Mouse (Mus musculus) thymus, postnatal 25 days (tissue): ENCODE results near the gene Ptprm.

Experiments used
- DNase-seq: peaks from one replicate; pipeline ENCODE4 v3.0.0; 2022

Ptprm gene

DNA sequence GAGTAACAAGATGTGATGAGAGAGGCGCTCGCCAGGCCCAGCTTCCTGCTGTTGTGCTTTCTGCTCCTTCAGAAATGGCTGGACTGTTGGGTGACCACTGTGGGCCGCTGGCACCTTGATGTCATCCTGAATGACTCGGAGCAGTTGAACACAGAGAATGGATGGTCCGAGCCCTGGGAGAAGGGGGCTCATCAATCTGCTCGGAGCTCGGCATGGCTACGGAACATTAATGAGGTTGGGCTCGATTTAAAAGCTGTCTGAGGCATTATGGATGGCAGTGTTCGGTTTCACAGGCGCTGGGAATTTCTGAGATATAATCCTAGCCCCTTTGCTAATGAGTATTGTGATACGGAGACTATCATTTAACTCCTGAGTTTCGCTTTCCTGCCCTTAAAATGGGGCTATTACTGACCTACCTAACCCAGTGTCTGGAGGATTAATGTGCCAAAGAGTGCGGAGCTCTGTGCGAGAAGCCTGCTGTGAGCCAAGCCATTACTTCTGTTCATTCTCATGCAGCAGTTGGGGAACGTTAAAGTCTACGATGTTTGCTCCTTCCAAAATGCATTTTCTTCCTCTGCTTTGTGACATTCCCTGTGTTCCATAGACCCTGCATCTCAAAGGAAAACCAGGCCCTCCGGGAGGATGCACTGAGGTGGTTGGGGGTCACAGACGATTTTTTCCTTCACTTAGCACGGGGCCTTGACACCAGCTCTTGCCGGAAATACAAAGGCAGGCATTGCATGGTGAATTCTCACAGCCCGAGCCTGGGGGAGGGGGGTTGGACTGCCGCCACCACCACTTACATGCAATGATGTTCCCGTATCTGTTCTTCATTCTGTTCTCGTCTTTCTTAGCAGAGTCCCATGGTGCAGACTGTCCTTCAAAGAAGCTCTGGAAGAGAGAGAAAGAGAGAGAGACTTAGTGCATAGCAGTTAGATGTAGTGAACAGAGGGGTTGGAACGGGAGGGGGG, 592.6 kb downstream of the Ptprm start:
- no peak for DNase-seq

DNA sequence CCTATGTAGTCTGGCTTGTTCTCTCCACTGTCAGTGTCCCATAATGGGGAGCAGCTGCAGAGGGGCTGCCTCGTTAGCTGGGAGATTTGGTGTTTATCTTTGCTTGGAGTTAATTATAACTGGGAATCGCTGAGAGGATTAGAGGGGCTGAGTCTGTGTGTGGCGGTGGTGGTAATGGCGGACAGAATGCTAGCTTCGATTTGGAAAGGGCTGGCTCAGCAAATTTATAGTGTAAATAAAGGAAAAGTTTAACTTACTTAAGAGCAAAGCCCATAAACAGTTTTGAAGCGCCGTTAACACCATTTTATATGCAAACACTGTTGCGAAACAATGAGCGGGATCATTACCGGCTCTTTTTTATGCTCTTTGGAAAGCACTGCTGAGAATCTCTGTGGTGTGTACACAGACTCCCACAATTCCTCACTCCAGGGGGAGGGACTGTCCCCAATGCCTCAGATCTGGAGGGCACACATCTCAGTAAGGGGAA, 597.2 kb downstream of the Ptprm start:
- no peak for DNase-seq

DNA sequence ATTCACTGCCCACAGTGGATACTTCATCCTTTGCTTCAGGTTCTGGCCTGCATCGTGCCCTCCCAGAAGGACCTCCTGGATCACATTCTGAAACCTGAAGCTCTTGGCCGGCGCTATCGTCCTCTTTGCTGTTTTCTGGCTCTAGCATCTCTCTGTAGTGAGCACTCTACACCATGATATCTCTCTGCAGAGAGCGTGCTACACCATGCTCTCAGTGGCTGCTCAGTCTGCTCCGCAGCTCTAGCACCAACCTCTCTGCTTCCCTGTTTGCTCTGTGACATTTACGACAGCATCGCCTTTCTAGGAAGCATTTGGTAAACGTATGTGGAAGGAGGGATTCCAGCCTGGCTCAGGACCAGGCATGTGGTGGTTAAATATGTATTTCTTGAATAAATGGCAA, 597.8 kb downstream of the Ptprm start:
- no peak for DNase-seq

DNA sequence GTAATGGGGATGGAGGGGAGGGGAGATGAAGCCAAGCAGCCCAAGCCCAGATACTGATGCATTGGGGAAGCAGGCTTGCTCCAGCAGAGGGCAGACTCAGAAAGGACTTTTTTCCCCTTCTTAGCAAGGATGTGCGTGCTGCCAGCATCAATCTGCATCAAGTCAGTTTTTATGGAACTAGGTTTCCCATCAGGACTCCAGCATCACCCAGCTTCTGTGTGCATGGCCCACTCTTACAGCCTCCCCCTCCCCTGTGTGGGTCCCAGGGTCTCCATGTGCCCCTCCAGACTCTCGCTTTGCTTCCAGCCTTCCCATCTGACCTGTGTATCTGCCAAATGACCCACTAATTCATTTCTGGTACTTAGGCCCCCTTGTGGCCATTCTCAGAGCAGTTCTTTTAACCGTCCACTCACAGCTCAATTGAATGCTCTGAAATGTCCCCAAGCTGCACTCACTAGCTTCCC, 599.0 kb downstream of the Ptprm start:
- DNase-seq, result no peak

DNA sequence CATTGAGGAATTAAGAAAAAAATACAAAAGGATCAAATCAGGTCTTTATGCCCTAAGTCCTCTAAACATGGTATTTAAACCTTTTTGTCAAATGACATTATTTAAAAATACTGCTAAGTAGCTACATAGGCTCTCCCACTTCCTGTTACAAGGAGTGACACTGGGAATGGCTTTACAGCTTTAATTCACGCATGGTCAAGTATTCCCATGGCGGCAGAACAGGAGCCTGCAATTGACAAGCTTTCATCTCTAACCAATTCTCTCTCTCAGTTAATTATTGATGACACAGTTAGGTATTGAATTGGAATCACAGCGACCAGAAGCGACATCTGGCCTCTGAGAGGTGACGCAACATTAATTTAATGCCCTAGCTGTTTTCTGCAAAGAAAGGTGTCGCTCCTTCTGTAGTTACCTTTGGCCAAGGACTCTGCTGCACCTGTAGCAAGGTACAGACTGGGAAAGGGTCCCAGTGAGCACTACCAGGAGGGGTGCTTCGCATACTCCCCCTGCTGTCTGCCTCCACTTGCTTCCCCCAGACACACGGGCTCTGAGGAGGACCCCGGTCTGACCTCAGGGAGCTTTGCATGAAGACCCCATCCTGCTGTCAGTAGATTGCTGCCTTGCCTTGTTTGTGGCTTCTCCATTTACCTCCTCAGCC, 599.9 kb downstream of the Ptprm start:
- no peak for DNase-seq

DNA sequence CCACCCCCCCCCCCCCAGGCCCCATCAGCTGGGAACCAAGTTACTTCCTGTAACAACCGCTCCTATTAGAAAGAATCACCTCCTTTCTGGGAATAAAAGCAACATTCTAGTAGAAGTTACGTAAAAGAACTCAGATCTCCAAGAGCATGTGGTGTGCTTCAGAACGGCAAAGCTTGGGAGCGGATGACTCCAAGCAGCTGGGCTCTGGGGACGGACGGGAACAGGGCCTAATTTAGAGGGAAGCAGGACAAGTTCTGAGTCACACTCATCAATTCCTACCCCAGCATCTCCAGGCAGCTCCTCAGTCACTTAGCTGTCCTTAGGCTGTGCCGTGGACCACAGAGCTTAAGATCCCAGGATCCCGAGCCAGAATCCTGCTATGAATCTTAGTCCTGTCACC, 602.5 kb downstream of the Ptprm start:
- no peak for DNase-seq

DNA sequence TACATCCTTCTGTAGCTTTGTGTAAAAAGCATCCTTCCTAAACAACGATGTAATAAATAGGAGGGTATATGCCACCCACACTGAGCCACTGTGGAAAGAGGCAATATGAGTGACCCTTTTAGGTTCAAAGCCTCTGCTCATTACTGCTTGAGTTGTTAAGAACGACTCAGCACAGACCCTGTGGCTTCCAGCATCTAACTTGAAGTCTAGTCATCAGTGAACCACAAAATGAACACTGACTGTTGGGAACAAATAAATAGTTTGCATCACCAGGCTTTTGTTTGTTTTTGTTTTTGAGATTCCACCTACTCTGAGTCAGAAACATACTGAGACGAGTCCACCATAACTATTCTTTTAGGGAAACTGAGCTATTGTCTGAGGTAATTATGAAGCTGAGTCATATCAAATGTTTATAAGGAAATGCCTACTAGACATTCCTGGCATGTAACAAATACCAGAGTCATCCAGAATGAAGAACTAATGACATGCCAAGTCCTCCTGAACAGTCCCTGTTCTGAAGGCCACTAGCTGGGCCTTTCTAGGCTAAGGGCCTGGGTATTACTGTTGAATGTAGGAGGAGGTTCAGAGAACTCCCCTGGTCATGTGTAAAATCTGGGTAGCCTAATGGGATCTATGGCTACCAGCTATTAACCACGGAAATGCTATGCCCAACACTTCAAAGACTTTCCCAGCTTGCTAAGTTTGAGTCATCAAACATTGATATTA, 603.6 kb downstream of the Ptprm start:
- DNase-seq, result no peak

DNA sequence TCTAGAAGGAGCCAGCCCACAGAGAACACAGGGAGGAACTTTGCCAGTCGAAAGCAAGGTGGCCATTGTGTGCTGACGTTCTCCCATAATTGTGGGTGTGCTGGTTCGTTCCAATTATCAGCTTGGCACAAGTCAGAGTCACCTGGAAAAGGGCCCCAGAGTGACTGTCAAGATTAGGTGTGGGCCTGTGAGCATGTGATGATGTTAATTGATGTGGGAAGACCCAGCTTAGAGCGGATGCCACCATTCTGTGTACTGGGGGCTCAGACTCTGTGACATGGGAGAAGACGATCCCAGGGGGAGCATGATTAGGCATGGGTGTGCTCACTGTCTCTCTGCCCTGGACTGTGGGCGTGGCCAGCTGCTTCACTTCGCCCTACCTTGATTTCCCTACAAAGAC, 604.3 kb downstream of the Ptprm start:
- no peak for DNase-seq

DNA sequence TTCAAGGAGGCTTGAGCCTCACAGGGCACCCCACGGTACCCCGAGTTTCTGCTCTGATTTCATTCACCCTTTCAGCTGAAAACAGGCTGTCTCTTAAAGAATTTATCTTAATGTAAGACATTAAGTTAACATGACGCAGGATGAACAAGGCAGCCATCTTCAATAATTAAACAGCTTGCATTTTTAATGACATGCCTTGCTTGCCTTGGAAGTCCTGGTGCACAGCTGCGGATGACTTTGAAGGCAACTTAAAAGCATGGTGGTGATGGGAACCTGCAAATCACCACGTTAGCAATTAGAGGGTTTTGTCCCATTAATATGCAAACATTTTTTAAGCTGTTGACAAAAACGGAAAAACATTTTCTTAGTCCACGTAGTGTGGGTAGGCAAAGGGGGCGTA, 607.8 kb downstream of the Ptprm start:
- DNase-seq, result no peak

DNA sequence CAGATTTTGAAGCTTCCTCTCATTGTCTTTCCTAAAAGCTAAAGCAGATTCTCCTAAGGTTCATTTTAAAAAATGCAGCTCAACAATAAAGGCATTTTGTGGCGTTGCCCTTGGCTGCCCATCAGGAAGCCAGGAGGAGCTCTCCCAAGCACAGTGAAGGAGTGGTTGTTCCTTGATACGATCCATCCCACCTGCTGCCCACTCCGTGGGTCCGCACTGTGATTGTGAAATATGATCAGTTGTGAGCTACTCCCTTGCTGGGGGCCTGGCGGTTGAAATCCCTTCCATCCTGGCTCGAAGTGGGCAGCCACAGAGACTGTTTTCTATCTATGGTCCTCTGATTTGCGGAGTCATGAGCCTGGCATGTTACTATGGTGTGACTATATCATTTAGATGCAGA, 610.9 kb downstream of the Ptprm start:
- no peak for DNase-seq

DNA sequence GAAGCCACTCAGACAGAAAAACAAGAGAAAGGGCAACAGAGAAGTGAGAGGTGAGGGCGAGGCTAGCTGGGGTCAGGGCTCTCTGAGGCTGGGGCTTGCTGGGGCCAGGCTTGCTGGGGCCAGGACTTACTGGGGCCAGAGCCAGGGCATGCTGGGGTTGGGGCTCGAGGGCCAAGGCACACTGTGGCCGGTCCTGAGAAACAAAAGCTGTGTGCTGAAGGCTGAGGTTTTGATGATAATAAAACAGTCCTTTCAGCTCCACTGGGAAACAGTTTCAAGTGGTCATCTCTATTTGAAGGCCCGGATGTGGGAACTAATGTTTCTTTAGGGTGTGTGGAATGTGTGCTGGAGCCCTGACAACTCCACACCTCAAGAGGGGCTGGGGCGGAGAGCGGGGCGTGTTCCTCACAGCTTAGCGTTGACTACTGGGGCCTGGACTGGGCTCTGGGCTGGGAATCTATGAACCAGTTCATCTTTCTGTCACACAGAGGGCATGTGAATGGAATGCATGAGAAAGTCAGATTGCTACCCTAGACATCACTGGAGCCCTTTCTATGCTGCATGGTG, 615.4 kb downstream of the Ptprm start:
- no peak for DNase-seq

DNA sequence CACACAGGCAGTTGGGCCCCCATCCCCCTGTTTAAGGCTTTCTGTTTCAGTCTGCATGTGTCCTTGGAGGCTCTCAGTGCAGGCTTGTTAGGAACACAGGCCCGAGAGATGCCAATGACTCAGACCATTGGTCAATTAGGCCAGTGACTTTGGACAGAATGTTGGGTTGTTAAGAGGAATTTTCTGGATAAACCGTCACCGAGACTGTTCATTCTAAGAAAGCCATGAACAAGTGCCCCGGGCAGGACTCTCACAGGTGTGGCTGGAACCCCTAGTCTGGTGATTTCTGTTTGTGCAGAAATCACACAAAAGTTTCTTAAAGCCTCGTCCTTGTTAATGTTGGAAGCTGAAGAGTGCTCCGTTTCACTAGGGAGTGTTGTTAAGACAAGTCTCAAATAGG, 615.9 kb downstream of the Ptprm start:
- no peak for DNase-seq

DNA sequence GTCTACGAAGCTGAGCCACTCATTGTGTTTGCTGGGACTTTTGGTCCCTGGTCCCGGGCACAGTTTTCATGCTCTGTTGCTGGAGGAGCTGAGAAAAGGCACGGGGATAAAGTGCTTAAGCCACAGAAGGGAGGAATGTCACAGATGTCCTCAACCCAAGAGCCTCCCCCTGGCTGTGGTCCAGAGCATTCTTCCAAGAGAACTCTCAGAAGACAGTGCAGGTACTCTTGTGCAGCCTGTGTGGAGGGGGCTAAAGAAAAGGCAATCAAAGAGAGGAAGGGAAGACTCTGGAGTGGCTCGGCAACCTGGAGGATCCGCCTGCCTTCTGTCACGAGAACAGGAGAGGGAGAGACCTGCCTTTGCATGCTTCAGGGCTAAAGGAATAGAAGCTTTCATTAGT, 617.8 kb downstream of the Ptprm start:
- no peak for DNase-seq

DNA sequence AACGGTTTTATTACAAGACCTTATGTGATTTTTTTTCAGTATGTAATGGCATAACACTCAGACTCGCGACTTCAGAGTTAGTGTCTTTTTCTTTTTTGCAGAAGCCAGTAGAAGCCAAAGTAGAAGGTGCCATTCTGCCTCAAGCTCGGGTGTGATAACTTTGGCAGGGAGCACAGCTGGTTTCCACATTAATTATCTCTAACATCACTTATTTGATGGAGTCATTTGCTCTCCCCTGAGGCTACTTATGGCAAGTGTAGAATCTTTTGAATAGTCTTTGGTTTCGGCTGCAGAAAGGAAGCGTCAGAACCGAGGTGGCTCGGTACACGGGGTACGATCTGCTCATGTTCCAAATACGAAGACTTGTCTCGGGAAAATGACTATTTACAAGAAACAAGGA, 620.7 kb downstream of the Ptprm start:
- DNase-seq, result no peak

DNA sequence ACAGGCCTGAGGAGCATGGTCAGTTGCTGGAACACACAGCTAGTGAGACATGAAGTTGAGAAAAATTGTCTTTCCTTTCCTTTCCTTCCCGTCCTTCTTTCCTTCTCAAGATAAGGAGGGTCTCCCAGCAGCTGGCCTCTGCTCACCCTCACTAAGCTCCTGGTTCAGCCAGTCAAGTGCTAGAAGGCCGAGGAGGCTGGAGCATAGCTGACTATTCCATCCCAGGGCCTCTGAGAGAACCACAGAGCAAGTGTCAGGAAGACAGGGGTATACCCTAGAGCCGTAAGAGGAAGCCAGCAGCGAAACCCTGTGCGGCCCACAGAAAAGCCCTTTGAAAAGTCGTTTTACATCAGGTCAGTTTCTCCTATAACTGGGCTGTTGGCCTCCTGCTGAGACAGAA, 624.3 kb downstream of the Ptprm start:
- DNase-seq, result no peak

DNA sequence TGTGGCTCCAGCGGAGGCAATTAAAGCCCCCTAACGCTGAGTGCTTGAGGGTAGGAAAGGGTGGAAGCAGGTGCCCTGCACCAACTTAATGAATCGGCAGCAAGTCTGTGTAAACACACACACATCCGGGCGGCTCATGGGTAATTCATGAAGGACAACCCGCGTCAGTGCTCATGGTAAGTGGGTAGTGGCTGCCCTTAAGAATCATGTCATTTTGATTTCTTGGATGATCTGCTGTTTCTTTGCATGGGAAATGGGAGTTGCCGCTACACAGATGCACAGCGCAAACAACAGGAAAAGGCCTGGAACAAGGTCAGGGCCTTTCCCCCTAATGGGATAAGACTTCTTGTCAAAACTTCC, 633.3 kb downstream of the Ptprm start:
- no peak for DNase-seq

DNA sequence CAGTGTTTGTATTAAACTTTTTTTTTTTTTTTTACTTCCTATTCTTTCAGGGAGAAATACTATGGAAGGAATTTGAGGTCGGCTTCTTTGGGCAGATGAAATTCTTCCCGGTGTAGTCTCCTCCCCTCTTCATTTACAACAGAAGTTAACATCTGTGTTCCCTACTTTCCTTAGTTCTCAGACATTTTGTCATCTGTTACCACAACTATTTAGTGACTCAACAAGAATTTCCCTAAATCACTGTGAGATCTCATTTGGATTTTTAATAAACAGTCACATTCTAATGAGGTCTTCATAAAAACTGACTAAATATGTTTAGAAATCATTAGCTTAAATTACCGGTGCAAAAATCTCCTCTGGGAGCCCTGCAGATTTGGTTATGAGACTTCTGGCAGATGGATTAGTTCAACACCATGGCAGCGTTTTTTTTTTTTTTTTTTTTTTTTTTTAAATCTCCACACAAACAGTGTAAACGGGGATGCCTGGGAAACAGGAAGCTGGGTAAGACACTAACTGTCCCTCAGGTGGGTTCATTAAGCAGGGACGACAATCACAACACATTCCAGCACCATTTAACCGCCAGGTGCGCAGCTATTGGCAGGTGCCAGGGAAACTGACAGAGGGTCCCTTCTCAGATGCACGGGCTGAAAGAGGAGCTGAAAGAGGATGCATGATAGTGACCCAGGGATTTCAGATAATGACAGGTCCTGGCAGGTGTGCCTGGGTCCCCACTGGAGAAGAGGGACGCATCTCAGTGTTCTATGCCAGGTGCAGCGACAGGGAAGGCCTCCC, 633.9 kb downstream of the Ptprm start:
- no peak for DNase-seq

DNA sequence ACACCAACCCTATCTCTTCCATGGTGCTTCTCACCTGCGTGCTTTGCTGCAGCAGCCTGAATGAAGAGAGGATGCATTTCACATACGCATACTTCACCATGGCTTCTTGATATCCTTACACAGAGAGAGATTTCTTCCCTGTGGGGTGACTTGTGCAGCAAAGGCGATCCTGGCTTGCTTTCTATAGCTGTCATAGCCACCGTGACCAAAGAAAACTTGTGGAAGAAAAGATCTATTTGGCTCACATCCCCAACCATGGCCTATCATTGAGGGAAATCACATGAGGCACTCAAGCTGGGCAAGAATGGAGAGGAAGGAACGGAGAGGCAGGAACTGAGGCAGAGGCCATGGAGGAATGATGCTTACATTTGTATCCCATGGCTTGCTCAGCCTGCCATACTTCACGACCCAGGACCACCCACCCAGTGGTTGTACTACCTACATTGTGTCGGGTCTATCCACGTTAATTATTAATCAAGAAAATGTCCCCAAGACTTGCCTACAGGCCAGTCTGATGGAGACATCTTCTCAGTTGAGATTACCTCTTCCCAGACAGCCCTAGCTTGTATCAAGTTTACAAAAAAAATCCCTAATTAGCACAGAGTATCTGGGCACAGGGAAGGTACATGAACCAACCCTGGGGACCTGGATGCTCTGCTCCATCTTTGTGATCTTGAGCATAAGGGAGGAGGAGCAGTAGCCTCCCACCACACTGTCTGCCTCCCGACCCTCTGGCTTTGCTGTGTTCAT, 641.6 kb downstream of the Ptprm start:
- DNase-seq, result no peak

DNA sequence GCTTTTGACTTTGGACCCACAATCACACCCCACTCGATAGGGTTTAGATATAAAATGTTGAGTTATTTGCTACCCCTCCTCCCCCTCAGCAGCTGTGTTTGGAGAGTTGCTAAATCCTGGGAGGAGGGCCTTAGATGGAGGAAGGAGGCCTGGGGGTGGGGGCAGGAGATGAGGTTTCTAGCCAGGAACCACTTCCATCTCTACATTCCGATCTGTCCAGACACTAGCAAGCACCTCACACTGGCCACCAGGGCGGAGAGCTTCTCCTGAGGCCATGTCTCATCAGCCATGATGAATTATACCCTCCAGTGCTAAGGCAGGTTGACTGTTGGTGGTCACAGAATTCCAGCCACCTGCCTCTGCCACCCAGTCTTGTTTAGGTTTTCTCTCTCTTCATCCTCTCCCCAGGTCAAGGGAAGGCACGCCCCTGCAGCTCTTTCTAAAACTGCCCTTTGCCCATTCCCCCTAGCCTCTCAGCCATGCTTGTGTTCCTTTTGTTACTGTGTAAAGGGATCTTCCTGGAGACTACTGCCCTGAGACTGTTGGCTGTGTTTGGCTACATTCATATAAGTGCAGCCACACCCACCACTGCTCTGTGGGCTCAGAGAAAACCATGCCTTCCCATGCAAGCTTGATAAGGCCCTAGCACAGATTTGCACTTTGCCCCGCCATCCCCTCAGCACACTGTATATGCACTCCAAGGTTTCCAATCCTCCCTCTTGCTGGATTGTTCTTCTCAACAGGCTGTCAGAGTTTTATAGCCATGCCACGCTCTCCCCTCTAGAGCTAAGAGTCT, 642.8 kb downstream of the Ptprm start:
- no peak for DNase-seq

DNA sequence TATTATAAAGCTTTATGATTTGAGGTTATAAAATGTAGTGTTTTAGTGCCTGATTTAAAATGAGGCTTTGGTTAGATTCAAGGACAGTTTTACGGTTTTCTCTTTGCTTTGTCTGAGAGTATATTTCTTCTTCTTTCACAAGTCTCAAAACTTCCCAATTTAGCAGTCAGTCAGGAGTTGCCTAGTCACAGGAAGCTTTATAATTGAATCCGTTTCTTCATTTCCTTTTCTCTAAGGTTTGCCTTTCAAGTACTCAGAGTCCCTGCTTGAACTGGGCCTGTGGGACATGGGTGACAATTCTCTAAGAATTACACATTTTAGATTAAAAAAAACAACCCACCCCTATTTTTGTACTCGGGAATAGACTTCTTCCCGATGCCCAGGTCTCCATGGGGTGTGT, 643.7 kb downstream of the Ptprm start:
- no peak for DNase-seq

DNA sequence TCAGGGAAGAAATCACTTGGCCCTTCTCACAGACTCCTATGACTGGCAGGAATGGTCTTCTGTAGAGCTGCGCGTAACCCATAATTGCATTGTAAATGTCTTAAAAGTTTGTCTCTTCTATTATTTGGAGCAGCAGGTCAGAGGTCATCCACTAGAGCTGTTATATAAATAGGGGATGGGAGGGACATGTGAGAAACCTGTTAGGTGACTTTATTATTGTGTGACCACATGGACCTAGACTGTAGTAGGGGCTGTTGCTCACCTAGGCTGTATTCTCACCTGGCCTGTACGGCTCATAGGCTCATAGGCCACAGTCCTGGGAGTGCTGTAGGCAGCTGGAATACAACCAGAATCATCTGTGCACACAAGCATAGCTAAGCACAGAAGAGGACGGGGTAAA, 645.5 kb downstream of the Ptprm start:
- no peak for DNase-seq
